Mouse (Mus musculus) midbrain, embryonic 11.5 days (tissue): ENCODE results near the gene Ero1l. TPM values are rescaled to one million over a fixed set of nuclear protein-coding genes. Genes with fewer than 3 reads are reported as not detected.

Source experiments
- ATAC-seq: fragments of 200-750 bp; cut with Nextera tagmentation; 2 replicates; pipeline ENCODE4 v1.8.0; 2017; ENCODE audit warnings: moderate TSS enrichment, moderate library complexity; ENCODE audit not compliant: low FRiP score
- DNase-seq: peaks from one replicate; pipeline ENCODE4 v3.0.0; 2015; ENCODE audit warnings: low spot score; ENCODE audit errors: missing footprints
- H3K27ac ChIP-seq: fragments of 300-500 bp; sonication (generic); 2 replicates; pipeline ENCODE4 v1.5.1; 2014; ENCODE audit warnings: low read depth, low read length
- H3K27me3 ChIP-seq: fragments of 300-500 bp; sonication (generic); 2 replicates; pipeline ENCODE4 v1.6.1; 2014; ENCODE audit warnings: mild to moderate bottlenecking, low read length, moderate library complexity, mixed read lengths; ENCODE audit not compliant: control insufficient read depth, insufficient read depth
- H3K36me3 ChIP-seq: fragments of 300-500 bp; sonication (generic); 2 replicates; pipeline ENCODE4 v1.6.1; 2014; ENCODE audit warnings: mild to moderate bottlenecking, low read length, moderate library complexity, mixed read lengths; ENCODE audit not compliant: control insufficient read depth, insufficient read depth
- H3K4me1 ChIP-seq: fragments of 300-500 bp; sonication (generic); 2 replicates; pipeline ENCODE4 v1.6.1; 2014; ENCODE audit warnings: low read length; ENCODE audit not compliant: control insufficient read depth, insufficient read depth
- H3K4me2 ChIP-seq: fragments of 300-500 bp; sonication (generic); 2 replicates; pipeline ENCODE4 v1.6.1; 2014; ENCODE audit warnings: mild to moderate bottlenecking, moderate library complexity
- H3K4me3 ChIP-seq: fragments of 300-500 bp; sonication (generic); 2 replicates; pipeline ENCODE4 v1.5.1; 2014; ENCODE audit warnings: low read depth, low read length
- H3K9ac ChIP-seq: fragments of 300-500 bp; sonication (generic); 2 replicates; pipeline ENCODE4 v1.6.1; 2014; ENCODE audit warnings: low read length
- H3K9me3 ChIP-seq: fragments of 300-500 bp; sonication (generic); 2 replicates; pipeline ENCODE4 v1.6.1; 2016; ENCODE audit warnings: low read length; ENCODE audit not compliant: control insufficient read depth
- WGBS: fragments of 180-500 bp; shearing (Covaris S2); extraction: QIAGEN DNeasy Blood & Tissue Kit; methylation state at CpG from one replicate; pipeline ENCODE4 v1.1.7; 2014; 5-methylcytosine and 5-hydroxymethylcytosine counted together
- polyA plus RNA-seq: library from polyadenylated mRNA; unstranded; fragments of >200 nt; fragmentation: Nextera tagmentation; extraction: Ambion mirVana; gene quantifications from 2 replicates; pipeline ENCODE4 v1.2.1, GENCODE M21; 2014

Gene Ero1l
- polyA plus RNA-seq, 1 experiment from 2014 or later: 33.8 TPM

- Histone ChIP-seq H3K4me2 (no peak overlapping the region), H3K36me3 (no peaks in the 10 kb centered on the region), H3K9ac (no peak overlapping the region), H3K27ac (no peak overlapping the region), H3K4me1 (no peaks in the 10 kb centered on the region), H3K9me3 (no peaks in the 10 kb centered on the region), H3K4me3 (no peak overlapping the region), H3K27me3 (no peaks in the 10 kb centered on the region)
- DNase-seq: no peak
- ATAC-seq: no peak
- WGBS: 92% methylated on average over 14 of the region's 14 CpGs
Measured at GRCm38 (mm10) chr14:45310101-45310500, 8.5 kb downstream of the Ero1l start.

DNA sequence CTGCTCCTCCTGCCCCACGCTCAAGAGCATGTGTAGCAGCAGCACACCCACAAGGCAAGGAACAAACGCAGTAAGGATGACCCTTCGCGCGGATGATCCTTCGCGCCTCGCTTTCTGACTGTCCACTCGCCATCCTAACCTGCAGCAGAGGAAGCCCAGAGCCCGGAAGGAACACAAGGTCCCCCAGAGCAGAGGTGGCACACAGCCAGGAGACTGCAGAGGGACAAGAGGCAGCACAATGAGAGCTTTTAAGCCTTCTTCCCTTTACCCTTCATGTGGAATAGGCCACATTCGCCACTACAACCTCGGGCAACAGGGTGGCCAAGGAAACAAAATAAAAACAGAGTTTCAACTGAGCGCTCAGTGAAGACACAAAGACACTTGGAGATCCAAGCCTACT, 8.9 kb downstream of the Ero1l start:
- no peaks in the 10 kb centered on the region for H3K4me1 ChIP-seq
- H3K27me3 ChIP-seq: no peaks in the 10 kb centered on the region
- WGBS: 92% methylated on average over 13 of the region's 13 CpGs
- no peaks in the 10 kb centered on the region for H3K9me3 ChIP-seq
- no peak overlapping the region for H3K9ac ChIP-seq
- ATAC-seq (no peak), DNase-seq (no peak)
- H3K4me2 ChIP-seq: no peak overlapping the region
- no peak overlapping the region for H3K27ac ChIP-seq
- no peaks in the 10 kb centered on the region for H3K36me3 ChIP-seq
- no peak overlapping the region for H3K4me3 ChIP-seq

GRCm38 (mm10) chr14:45307630-45308328, 10.8 kb downstream of the Ero1l start:
- Histone ChIP-seq H3K4me2 (no peak overlapping the region), H3K9ac (no peak overlapping the region), H3K9me3 (no peaks in the 10 kb centered on the region), H3K27ac (no peak overlapping the region), H3K36me3 (no peaks in the 10 kb centered on the region), H3K4me1 (no peaks in the 10 kb centered on the region), H3K4me3 (no peak overlapping the region), H3K27me3 (no peaks in the 10 kb centered on the region)
- no peak for DNase-seq
- WGBS: 90% methylated on average over 8 of the region's 8 CpGs
- no peak for ATAC-seq

GRCm38 (mm10) chr14:45305852-45306251, 12.7 kb downstream of the Ero1l start:
- H3K4me2 ChIP-seq: no peak overlapping the region
- H3K27me3 ChIP-seq: no peaks in the 10 kb centered on the region
- no peak for ATAC-seq
- DNase-seq: no peak
- no peak overlapping the region for H3K4me3 ChIP-seq
- WGBS: 93% methylated on average over 5 of the region's 5 CpGs
- no peak overlapping the region for H3K9ac ChIP-seq
- H3K36me3 ChIP-seq: no peaks in the 10 kb centered on the region; the same call in 1 of the 2 replicates
- H3K4me1 ChIP-seq: no peaks in the 10 kb centered on the region
- H3K27ac ChIP-seq: no peak overlapping the region
- H3K9me3 ChIP-seq: no peaks in the 10 kb centered on the region

DNA sequence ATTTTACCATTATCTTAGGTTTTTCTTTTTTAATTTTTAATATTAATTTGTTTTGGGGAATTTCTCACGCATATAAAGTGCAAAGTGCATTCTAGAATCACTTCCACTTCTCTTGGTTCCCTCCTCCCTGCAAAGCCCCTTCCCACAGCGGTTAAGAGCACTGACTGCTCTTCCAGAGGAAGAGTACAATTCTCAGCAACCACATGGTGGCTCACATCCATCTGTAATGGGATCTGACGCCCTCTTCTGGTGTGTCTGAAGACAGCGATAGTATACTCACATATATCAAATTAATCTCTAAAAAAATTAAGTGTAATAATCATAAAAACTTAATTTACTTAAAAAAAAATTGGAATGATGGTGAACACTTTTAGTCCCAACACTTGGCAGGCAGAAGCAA, 14.2 kb downstream of the Ero1l start:
- H3K9ac ChIP-seq: no peak overlapping the region
- H3K4me1 ChIP-seq: no peaks in the 10 kb centered on the region
- no peak for ATAC-seq
- H3K36me3 ChIP-seq: no peaks in the 10 kb centered on the region; the same call in 1 of the 2 replicates
- H3K4me2 ChIP-seq: no peak overlapping the region
- DNase-seq: no peak
- WGBS: 64% methylated on average over 4 of the region's 4 CpGs
- no peak overlapping the region for H3K27ac ChIP-seq
- no peaks in the 10 kb centered on the region for H3K9me3 ChIP-seq
- no peak overlapping the region for H3K4me3 ChIP-seq
- no peaks in the 10 kb centered on the region for H3K27me3 ChIP-seq

GRCm38 (mm10) chr14:45303939-45304338, 14.6 kb downstream of the Ero1l start:
- H3K9ac ChIP-seq: no peak overlapping the region
- H3K4me1 ChIP-seq: no peaks in the 10 kb centered on the region
- no peak overlapping the region for H3K27ac ChIP-seq
- WGBS: 54% methylated on average over 4 of the region's 4 CpGs
- ATAC-seq (peak; percentile 77), DNase-seq (no peak)
- H3K36me3 ChIP-seq: no peaks in the 10 kb centered on the region; the same call in 1 of the 2 replicates
- no peaks in the 10 kb centered on the region for H3K27me3 ChIP-seq
- H3K4me2 ChIP-seq: no peak overlapping the region
- H3K9me3 ChIP-seq: no peaks in the 10 kb centered on the region
- H3K4me3 ChIP-seq: no peak overlapping the region

- H3K4me1 ChIP-seq: no peaks in the 10 kb centered on the region
- no peak overlapping the region for H3K27ac ChIP-seq
- no peak for DNase-seq
- no peak overlapping the region for H3K9ac ChIP-seq
- no peaks in the 10 kb centered on the region for H3K36me3 ChIP-seq
- H3K9me3 ChIP-seq: no peaks in the 10 kb centered on the region
- H3K27me3 ChIP-seq: no peaks in the 10 kb centered on the region
- no peak for ATAC-seq
- no peak overlapping the region for H3K4me3 ChIP-seq
- 85% methylated on average over 4 of the region's 4 CpGs for WGBS
- H3K4me2 ChIP-seq: no peak overlapping the region
Measured at GRCm38 (mm10) chr14:45291608-45292007, 27.0 kb downstream of the Ero1l start.

- H3K4me1 ChIP-seq: no peaks in the 10 kb centered on the region
- no peak overlapping the region for H3K27ac ChIP-seq
- no peak overlapping the region for H3K4me3 ChIP-seq
- ATAC-seq (no peak), DNase-seq (no peak)
- WGBS: 86% methylated on average over 3 of the region's 3 CpGs
- no peaks in the 10 kb centered on the region for H3K27me3 ChIP-seq
- no peaks in the 10 kb centered on the region for H3K36me3 ChIP-seq
- no peak overlapping the region for H3K9ac ChIP-seq
- no peak overlapping the region for H3K4me2 ChIP-seq
- no peaks in the 10 kb centered on the region for H3K9me3 ChIP-seq
Measured at GRCm38 (mm10) chr14:45282066-45282465, 36.5 kb downstream of the Ero1l start.

DNA sequence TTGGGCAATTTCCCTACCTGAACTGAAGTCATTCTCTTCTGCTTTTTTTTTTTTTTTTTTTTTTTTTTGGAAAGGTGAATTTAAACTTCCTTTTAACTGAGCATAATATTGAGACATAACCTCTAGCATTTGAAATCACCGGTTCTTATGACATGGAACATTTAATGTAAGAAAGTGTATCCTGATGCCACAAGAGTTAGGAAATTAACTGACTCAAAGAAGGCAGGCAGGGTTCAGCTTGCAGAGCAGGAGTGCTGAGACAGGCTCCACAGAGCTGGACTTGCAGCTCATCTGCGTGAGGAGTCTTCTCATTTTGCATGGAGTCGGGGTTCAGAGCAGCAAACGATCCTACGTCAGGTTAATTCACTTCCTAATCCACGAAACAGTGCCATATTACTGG, 42.8 kb downstream of the Ero1l start:
- Histone ChIP-seq H3K27ac (no peak overlapping the region), H3K4me2 (no peak overlapping the region), H3K4me1 (no peaks in the 10 kb centered on the region), H3K9ac (no peak overlapping the region), H3K36me3 (no peaks in the 10 kb centered on the region), H3K9me3 (no peaks in the 10 kb centered on the region), H3K4me3 (no peak overlapping the region), H3K27me3 (no peaks in the 10 kb centered on the region)
- no peak for DNase-seq
- WGBS: 90% methylated on average over 6 of the region's 6 CpGs
- ATAC-seq: no peak
